Mouse (Mus musculus) c-Kit-negative CD71-positive TER-119-positive erythroid progenitor cells, embryonic 14.5 days (primary cell): ENCODE data around the gene Zfp523.
"Not testable (repeated sequence)": the region's sequence is repeated elsewhere in the genome, so short reads cannot be mapped to it uniquely, and the experiment has no call there.

Source experiments
- DNase-seq: peaks from one replicate; pipeline ENCODE4 v3.0.0-alpha.2; 2013; ENCODE audit warnings: low read depth, low spot score

Zfp523 gene

DNA sequence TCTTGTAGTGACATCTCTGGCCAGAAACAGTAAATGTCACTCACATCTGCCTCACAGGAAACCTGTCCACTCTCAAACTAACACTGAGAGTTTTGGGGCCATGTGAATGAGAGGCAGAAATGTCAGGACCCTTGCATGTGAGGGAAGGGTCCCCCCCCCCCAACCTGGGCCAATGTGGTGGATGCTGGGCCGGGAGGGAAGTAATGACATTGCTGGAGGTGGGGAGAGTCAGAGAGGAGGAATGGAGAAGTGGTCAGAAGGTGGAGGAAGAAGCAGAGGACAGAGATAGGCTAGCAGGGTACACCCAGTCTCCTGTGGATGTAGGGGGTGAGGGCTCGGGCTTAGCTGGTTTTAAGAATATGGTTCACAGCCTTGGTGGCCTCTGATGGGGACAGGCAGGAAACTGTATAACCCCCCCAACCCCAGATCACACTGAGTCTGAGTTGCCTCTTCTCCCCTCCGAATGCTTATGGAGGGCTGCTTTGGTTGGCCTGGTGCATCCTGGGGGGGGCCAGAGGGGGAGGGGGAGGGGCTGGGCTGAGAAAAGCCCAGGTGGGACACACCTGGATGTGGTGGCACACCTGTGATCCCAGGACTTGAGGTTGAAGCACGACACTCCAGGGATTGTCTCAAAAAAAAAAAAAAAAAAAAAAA is 32.7 kb downstream of the Zfp523 start:
- no peak for DNase-seq

DNA sequence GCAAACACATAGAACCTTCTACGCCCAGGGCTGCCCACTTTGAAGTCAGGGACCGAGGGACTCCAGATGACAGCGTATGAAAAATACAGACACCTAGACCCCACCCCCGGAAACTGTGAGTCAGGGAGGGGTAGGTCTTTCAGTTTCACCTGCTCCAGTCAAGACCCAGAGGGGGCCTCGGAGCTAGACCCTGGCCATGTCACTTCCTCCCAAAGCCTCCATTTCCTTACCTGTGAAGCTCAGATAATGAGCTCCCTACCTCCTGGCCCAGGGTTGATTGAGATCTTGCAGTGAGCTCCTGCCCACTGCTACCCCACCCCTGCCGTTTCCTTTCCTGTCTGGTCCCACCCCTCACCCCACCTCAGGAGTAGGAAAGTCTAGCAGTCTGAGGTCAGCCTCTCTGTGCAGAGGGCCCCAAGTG is 35.0 kb downstream of the Zfp523 start:
- no peak for DNase-seq

DNA sequence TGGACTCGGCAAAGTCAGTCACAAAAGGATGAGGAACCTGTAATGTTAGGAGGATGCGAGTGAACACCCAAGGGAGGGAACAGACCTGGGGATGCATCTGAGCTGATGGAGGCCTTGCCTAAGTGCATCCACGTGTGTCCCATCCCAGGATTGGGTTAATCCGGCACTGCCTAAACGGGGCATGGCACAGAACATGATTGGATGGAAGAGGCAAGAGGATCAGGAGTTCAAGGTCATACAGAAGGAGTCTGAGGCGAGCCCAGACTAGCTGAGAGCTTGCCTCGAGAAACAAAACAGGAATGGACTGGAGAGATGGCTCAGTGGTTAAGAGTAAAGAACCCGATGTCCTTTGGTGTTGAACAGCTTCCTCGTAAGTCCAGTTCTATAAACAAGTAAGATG is 35.5 kb downstream of the Zfp523 start:
- no peak for DNase-seq

DNA sequence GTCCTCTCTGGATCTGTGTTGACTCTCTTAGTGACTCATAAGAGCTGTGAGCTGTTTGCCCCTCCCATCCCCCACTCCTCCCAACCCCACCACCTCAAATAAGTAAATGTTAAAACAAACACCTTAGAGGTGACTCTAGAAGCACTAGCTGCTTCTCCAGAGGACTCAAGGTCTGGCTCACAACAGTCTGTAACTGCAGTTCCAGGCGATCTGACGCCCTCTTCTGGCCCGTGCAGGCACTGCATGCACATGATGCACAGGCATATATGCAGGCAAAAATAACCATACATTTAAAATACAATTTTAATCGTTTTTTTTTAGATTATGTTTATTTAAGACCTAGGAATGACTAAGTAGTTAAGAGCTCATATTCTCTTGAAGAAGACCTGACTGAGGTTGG is 36.3 kb downstream of the Zfp523 start:
- no peak for DNase-seq

DNA sequence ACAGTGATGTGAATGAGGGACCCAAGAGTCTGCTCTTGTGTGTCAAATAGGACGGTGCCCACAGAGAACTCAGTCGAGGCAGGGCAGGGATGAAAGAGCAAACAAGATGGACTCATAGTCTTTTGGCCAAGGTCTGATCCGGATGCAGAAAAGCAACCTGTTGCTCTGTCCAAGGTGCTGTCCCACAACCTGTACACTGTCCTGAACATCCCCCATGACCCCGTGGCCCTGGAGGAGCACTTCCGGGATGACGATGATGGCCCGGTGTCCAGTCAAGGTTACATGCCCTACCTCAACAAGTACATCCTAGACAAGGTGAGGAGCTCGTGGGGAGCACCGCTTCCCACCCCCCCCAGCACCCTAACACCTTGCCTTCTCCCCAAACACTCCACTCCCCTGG is 39.9 kb downstream of the Zfp523 start:
- DNase-seq: no peak

DNA sequence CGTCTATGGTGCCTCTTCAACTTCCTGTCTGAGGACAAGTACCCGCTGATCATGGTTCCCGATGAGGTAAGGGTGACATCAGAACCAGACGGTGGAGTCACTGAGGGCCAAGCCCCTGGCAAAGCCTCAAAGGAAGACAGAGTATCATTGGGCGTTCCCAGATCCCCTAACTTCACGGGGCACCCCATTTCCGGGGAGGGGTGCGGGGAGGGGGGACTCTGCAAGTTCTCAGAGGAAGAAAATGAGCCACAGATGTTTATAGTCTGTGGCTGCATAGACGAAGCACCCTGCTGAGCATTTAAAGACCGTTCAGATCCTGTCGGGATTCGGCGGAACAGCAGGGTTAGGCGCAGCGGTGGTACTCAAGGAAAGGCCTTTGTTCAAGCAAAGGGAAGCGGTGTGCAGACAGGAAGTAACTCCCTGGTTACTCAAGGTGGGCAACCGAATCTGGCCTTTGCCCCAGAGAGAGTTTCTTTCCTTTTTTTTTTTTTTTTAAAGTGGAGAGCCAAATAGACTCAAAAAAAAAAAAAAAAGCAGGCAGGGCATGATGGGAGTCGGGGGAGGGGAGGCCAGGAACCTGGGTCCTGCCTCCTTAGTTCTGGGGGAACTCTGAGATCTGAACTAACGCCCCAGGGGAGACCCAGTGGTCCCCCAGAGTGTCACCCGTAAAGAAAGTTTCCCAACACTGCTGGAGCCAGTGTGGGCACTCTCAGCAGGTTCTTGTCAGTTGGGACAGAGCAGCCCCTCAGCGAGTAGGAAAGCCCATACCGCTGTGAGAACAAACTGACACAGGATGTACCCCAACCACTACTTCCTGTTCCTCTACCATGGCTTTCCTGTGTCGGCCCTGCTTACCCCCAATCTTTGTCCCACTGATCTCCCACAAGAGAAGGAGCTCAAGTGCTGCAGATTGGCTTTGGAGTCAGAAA is 41.1 kb downstream of the Zfp523 start:
- no peak for DNase-seq

DNA sequence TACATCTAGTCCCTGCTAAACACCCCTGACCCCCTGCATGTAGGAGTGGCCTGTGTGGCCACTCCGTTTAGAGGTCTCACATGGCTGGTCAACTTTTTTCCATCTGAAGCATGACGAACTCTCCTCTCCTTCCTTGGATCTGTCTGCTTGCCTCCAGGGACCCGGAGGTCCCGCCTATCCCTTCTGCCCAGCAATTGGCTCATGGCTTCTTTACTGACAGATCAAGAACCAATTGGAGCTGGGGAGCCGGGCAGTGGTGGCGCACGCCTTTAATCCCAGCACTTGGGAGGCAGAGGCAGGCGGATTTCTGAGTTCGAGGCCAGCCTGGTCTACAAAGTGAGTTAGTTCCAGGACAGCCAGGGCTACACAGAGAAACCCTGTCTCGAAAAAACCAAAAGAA is 45.5 kb downstream of the Zfp523 start:
- DNase-seq: not testable (repeated sequence)

DNA sequence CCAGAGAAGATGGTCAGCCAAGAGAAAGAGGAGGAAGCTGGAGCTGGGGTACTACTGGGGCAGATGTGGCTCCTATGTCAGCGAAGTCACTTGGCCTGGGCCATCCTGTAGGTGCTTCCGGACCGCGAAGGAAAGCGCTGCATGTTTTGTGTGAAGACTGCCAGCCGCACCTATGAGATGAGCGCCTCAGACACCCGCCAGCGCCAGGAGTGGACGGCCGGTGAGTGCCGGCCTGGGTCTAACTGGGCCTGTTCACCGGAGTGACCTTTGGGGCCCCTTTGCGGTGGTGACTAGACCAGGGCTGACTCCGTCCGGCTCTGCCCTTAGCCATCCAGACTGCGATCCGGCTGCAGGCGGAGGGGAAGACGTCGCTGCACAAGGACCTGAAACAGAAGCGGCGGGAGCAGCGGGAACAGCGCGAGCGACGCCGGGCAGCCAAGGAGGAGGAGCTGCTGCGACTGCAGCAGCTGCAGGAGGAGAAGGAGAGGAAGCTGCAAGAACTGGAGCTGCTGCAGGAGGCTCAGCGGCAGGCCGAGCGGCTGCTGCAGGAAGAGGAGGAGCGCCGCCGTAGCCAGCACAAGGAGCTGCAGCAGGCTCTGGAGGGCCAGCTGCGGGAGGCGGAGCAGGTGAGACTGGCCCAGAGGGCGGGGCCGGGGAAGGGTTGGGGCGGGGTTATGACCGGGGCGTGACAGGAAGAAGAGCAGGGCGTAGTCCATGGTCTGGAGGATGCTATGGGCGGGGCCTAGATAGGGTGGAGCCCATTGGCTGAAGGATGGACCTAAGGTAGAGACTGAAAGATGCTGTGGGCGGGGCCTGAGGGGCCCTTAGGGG is 46.8 kb downstream of the Zfp523 start:
- DNase-seq: peak; percentile 93

DNA sequence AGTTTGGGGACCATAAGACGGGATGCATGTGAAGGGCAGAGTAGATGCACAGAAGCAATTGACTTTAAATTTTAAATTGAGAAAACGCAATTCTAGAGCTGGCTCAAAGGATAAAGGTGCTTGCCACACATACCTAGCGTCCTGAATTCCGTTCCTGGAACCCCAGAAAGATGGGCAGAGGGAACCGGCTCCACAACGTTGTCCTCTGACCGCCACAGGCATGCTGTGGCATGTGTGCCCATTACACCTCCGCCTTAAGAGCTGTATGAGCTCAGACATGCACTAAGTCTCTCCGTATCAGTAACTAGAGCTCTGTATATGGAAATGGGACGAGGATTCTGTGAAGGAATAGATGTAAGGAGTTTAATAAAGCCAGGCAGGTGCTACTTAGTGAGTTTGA is 47.7 kb downstream of the Zfp523 start:
- DNase-seq: no peak

DNA sequence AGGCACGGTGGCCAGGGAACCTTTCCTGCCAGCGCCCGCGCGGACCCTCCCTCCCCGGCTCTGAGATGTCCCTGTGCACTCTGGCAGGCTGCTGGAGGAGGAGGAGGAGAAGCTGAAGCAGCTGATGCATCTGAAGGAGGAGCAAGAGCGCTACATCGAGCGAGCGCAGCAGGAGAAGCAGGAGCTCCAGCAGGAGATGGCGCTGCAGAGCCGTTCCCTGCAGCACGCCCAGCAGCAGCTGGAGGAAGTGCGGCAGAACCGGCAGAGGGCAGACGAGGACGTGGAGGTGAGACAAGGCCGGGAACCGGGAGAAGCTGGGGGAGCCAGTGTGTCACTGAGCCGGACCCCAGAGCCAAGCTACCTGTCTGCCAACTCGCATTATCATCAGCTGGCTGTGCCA is 49.1 kb downstream of the Zfp523 start:
- DNase-seq: no peak

DNA sequence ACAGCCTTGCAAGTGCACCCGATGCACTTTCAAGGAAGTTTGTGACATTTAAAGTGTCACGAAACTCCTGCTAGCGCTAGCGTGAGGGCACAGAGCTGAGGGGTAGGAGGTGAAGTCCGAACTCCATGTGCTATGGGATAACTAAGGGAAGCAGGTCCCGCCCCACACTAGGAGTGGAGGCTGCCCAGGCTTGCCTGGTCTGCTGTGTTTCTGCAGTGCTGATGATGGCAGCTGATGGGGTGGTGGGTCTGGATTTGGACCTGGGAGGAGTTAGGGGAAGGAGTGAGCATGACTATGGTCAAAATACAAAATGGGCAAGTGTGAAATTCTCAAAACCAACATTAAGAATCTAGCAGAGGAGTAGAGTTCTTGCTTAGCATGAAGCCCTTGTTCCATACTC is 53.6 kb downstream of the Zfp523 start:
- no peak for DNase-seq

DNA sequence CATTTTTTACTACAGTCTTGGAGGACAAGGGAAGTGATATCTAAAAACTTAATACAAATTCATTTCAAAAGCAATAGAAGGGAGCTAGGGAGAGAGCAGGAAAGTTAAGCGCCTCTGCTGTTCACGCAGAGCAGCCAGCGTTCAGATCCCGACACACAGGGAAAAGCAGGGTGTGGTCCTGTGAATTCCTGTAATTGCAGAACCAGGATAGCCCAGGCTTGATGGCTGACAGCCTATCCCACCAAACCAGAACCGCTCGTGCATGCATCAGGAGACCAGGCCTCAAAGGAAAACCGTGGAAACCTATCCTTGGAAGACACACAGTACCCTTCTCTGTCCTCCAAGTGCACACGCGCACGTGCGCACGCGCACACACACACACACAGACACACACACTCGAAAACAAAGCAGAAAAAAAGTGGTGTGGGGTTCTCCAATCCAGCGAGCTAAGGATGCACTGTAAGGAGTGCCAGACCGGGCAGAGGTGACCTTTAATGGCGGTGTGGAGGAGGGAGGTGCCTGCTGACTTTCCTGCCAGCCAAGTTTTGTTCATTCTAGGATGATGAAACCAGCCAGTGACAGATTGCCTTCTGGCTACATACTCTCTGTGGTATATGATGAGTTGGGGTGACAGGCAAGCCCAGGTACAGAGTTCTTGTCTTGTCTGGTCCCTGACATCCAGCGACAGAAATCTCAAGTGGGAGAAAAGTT is 54.3 kb downstream of the Zfp523 start:
- no peak for DNase-seq

DNA sequence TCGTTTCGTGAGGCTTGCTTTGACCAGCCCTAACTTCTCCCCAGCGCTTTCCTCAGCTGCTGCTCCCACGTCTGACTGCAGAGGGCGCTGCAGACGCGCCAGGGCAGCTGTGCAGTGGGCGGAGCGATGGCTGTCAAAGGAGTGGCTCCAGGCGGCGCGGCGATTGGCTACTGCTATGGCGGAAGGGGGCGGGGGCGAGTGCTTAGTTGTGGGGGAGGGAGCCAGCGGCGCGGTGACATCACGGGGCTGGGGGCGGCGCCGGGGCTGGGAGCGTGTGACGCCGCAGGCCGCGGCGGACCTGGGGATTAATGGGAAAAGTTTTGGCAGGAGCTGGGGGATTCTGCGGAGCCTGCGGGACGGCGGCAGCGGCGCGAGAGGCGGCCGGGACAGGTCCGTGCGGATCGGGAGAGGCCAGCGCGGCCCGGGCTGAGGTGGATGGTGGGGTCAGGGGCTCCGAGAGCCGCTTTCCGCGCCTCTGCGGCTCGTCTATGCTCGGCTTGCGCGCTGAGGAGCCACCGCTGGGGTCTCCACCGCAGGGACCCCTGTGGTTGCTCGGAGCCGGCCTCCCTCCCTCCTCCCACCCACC is 55.6 kb downstream of the Zfp523 start, which contains the start of gene Ppard:
Gene Ppard, plus strand, starts transcription at position 226 of the 586 bp plus-strand sequence.
- DNase-seq: peak; percentile 94

DNA sequence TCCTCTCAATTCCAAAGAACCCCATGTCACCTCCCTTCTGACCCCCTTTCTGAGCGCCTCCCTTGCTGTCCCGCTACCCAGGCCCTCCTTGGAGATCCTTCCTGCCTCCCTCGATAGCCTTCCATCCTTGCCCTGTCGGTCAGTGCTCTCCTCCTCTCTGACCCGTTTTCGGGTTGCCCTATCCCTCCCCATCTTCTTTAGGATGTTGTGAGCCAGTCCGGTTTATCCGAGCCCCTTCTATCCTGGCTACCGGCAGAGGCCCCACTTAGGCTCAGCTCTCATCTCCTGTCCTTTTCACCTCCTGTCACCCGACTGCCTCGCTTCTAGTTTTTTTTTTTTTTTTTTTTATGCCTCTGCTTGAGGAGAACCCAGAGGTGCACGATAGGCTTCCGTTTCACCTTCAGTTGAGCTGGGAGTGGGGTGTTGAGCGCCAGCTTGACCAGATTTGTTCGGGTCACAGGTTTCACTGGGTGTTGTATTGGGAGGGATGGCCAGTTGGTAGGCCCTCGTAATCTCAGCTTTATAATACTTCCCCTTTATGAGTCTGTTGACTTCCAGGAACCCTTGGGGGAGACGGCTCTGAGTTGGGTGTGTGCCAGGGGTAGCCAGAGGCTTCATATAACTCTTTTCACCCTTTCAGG is 56.3 kb downstream of the Zfp523 start:
- no peak for DNase-seq

DNA sequence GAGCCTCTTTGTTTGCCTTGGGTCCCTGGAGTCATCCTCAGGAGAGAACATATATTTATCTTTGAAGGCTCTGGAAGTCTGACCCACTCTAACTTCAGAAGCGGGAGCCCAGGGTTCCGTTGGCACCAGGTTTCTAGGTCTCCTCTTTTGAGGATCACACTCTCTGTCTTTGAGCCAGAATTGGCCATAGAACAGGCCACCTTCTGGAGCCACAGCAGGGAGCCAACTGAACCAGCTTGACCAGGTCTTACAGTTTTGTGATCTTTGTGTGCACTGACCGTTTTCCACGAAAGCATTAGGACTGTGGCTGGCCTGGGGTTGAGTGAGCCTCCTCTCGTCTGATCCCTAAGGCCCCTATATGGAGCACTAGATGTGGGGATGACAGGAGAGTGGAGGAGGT is 57.7 kb downstream of the Zfp523 start:
- no peak for DNase-seq

DNA sequence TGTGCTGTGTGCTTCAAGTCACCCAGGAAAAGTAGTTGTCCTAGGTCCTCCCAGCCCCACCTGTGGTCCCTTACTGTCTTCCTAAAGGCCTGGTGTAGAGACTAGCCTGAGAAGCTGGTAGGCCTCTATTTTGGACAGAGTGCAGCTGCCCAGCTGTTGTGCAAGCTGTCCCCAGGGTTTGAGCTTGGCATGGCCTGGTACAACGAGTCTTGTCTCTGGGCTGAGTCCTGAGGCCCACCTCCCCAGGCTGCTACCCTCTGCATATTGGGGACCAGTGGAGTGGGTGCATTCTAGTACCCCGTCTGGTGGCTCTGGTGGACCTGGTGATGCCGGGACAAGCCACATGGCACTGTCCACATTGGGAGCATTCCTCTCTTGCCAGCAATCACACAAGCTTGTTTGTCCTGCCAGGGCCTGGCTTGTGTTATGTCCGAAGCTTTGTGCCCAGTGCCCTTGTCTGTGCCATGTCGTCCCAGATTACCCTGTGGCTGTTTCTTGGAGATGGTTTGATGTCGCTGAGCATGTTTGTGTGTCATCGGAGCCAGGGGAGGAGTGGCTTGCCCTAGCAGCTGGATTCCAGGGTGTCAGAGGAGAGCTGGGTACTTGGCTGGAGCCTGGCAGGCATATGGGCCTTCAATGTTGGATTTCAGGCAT is 59.2 kb downstream of the Zfp523 start:
- no peak for DNase-seq

DNA sequence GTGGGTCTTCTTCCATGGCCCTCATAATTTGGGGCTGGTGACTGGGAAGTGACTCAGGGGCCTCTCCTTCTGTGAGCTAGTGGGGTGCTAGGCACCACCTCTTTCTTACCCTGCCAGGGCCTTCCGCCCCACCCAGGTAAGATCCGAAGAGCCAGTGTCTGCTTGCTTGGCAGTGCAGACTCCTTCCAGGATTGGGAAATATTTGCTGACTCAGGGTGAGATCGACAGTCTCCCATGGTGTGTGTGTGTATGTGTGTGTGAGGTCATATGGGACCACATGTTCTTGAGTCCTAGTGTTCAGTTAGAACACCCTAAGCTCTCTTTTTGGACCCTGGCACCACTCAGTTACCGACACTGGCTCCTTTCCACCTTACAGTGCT is 59.7 kb downstream of the Zfp523 start:
- DNase-seq: peak; percentile 58

DNA sequence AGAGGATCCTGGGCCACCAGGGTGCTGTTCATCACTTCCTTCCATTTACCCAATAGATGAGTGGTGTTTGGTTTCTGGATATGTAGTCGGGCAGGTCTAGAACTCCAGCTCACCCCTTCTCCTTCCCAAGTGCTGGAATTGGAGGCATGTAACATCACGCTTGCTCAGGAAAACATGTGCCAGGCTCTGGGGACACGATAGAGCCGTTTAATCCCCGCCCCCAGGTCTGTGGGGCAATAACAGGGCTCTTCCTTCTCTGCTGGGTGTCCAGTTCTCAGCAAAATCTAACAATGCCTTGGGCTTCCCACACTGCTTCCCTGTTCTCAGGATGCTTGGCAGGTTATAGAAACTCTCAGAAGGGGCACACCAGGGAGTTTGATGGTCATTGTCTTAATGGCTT is 60.4 kb downstream of the Zfp523 start:
- DNase-seq: no peak

DNA sequence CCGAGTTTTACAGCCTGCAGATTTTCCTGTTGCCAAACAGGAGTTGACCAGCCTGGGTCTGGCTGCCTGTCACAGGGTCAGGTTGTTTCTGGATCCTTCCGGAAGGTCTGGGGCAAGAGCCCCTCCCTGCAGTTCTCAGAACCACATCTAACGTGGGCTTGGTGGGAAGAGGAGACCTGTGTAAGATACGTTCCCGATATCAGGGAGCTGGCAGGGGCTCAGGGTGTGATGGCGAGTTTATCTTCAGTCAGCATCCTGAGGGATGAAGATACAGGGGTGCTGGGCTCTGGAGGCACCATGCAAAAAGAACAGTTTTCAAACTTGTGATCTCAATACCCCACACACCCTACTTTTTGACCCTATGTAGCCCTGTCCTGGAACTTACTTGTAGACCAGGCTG is 60.9 kb downstream of the Zfp523 start:
- DNase-seq: peak; percentile 38

DNA sequence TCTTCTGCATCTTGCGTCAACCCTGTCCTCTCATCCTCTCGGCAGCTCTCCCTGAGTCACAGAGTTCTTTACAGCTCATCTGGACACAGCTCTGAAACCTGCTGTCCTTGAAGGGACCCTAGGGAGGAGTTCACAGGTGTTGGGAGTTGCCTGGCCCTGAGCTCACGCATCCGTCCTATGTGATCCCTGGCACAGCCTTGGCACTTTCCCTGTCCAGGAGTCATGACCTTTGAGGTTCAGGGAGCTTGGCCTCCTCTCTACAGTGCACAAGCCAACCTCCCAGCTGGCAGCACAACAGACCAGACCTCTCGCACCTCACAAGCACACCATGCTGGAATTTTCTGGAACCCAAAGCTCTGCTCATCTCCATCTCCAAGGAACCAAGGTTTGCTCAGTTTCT is 63.9 kb downstream of the Zfp523 start:
- no peak for DNase-seq
